Mouse (Mus musculus) C2C12 (cell line): ENCODE results near the gene Cep170b.

Experiments used
- CTCF ChIP-seq: IDR thresholded peaks from one replicate; pipeline ENCODE4 v1.5.1; 2011; ENCODE audit not compliant: control insufficient read depth, insufficient read depth, insufficient read length
- FOSL1 ChIP-seq: IDR thresholded peaks from one replicate; pipeline ENCODE4 v1.8.0; 2011; ENCODE audit warnings: mild to moderate bottlenecking, low read length; ENCODE audit not compliant: poor library complexity, insufficient read depth, severe bottlenecking
- MAX ChIP-seq: IDR thresholded peaks from one replicate; pipeline ENCODE4 v1.6.1; 2011; ENCODE audit warnings: mild to moderate bottlenecking, control low read depth
- MYOD1 ChIP-seq: IDR thresholded peaks from one replicate; pipeline ENCODE4 v1.6.1; 2011; ENCODE audit warnings: low read depth; ENCODE audit not compliant: control insufficient read depth, insufficient read length
- USF1 ChIP-seq: IDR thresholded peaks from one replicate; pipeline ENCODE4 v1.6.1; 2011; ENCODE audit warnings: low read depth, mild to moderate bottlenecking, control low read depth, moderate library complexity

DNA sequence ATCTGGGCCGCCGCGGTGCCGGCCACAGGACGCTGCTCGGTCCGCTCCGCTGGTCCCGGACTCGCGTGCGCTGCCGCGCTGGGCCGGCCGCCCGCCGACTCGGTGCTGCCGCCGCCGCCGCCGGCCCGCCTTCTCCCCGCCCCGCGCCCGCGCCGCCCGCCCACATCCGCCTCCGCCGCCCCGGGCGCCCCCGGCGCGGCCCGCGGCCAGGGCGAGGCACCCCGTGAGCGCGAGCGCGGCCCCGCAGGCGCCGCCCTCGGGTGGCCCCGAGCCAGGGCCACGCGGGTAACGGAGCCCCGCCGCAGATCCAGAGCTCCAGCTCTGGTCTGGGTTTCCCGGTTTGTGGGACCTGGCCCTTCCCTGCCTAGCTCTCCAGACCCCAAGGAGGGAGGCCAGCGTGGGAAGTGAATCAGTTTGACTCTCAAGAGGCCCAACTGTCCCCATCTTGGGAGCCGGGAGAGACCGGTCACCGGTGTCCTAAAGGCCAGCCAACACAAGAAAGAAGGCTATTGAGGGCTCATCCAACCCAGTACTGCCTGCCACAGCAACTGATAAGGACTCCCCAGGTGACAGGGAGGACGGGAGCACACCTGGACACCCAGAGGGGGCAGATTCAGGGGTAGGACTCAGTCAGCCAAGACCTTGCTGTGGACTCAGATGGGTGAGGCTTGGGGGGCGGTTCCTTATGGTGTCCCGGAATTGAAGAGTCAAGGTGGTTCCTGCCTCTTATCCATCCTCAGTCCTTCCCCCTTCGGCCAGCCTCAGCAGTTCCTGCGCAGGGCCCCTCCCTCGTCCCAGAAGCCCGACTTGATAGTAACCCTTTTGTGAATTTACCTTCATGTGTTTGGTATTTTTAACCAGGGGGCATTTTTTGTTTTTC is 45.9 kb upstream of the Cep170b start, which contains the start of gene Akt1:
- TF ChIP-seq CTCF (no peak), USF1 (no peak), MAX (no peak), FOSL1 (no peak), MYOD1 (no peak)
